Mouse (Mus musculus) heart, postnatal 36 days (tissue): ENCODE results near the gene Ddx55. TPM values are rescaled to one million over a fixed set of nuclear protein-coding genes. Genes with fewer than 3 reads are reported as not detected.
"Not testable (repeated sequence)": the region's sequence is repeated elsewhere in the genome, so short reads cannot be mapped to it uniquely, and the experiment has no call there.

Source experiments
- DNase-seq, 2 experiments: peaks; one replicate each; pipeline ENCODE4 v3.0.0; 2021 to 2022
- intact Hi-C: fragments of 180-260 bp; cut with DNase I; formaldehyde crosslinking; loops from one replicate; pipeline ENCODE4 v1.15.1; 2025
- total RNA-seq, 2 experiments: library from RNA; stranded (reverse); gene quantifications; 2 replicates each; pipeline ENCODE4 v1.2.3; 2021

The Ddx55 gene
- total RNA-seq, 2 experiments from 2014 or later: 4.0 to 6.1 TPM

DNA sequence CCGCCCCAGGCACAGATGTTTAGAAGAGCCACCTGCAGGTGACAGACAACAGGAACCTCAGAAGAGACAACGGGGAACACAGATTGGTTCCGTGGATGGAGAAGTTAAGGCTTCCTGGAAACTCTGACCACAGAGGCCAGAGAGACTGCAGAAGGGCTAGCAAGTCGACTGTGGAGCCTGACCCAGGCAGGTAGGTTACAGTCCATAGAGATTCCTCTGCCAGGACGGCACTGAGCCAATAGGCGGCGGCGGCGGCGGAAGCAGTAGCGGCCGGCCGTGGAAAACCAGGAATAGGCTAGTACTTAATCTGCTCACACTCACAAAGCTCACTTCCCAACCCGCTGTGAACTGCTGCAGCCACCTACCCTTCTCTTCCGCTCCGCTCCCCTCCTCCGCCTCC lies 15.9 kb upstream of the Ddx55 start:
- DNase-seq: peak; percentile 66 to 69
- intact Hi-C loops: loop anchor here (2.0 kb wide), 1 partner anchor 36 kb away; no protein-coding TSS in a partner anchor

- intact Hi-C loops: loop anchor here (1.0 kb wide), 1 partner anchor 107 kb away; no protein-coding TSS in a partner anchor
- peak; percentile 61 to 70 for DNase-seq
Measured at GRCm38 (mm10) chr5:124538813-124539792, 13.6 kb upstream of the Ddx55 start.

GRCm38 (mm10) chr5:124539905-124540304 lies 12.8 kb upstream of the Ddx55 start:
- intact Hi-C loops: loop anchor here (1.0 kb wide), 1 partner anchor 108 kb away; no protein-coding TSS in a partner anchor
- DNase-seq: no peak

DNA sequence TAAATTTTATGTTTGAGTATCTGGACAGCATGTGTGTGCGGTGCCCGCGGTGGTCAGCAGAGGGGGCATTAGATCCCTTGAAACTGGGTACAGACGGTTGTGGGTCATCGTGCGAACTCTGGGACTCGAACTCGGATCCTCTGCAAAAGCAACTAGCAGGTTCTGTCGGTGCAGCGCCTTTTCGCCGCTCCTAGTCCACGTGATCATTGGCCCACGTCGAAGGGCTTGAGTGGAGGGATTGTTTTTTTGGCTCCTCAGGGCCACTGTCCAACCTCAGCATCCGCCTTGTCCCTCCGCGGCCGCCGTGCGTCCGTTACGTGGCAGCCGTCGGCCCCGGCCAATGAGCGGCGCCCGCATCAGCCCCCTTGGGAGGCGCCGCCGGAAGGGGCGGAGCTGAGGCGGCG lies 12.3 kb upstream of the Ddx55 start, which contains the start of gene Tmed2:
TSS of gene Tmed2 (plus strand) at position 313 of the 404 bp plus-strand sequence.
- DNase-seq: peak; percentile 95 to 96
- intact Hi-C loops: no loop called here

DNA sequence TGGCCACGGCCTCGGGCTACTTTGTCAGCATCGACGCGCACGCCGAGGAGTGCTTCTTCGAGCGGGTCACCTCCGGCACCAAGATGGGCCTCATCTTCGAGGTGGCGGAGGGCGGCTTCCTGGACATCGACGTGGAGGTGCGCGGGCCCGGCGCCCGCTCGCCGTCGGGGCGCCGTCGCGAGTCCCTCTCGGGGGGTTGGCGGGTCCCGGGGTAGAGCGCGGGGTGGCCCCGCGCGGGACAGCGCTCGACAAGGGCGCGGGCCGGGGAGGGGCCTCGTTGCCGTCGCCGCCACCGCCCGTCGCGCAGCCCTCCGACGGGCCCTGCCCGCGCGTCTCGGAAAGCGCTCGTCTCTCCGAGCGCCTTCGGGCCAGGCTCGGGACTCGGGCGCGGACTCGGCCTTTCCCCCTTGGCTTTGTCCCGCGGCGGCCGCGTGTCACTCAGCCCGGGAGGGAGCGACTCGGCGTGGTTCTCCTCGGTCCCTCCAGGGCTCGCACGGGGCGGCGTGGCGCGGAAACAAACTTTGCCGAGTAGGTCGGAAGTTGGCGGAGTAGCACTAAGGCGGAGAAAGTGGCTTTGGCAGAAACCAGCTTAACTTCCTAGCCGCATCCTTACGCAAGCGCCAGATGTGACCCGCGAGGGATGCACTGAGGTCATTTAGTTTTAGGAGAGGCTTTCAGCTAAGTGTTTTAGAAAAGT lies 11.6 kb upstream of the Ddx55 start:
- intact Hi-C loops: no loop called here
- peak; percentile 67 to 82 for DNase-seq

GRCm38 (mm10) chr5:124541602-124541973 lies 11.1 kb upstream of the Ddx55 start:
- intact Hi-C loops: no loop called here

DNA sequence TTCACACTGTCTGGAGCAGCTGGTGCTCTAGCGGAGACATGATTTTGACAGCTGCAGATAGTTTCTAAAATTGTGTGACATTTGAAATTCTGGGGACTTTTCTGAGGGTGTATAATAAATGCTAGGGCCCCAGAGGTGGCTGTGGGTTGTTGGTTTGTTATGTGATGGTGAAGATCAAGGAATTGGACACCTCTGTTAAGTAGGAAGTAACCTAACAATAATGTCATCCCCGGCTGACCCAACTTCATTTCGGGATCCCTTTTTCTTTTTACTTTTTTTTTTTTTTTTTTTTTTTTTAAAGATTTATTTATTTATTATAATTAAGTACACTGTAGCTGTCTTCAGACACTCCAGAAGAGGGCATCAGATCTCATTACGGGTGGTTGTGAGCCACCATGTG lies 1.9 kb upstream of the Ddx55 start:
- intact Hi-C loops: loop anchor here (5.0 kb wide), 1 partner anchor 198 kb away; no protein-coding TSS in a partner anchor
- DNase-seq: not testable (repeated sequence)

More at GRCm38 (mm10) chr5:124541602-124541973, 11.1 kb upstream of the Ddx55 start:
- no peak for DNase-seq

GRCm38 (mm10) chr5:124551349-124552093 lies 1.1 kb upstream of the Ddx55 start:
- intact Hi-C loops: loop anchor here (5.0 kb wide), 1 partner anchor 199 kb away; no protein-coding TSS in a partner anchor
- not testable (repeated sequence) for DNase-seq

- no peak for DNase-seq
- intact Hi-C loops: loop anchor here (5.0 kb wide), 1 partner anchor 200 kb away; no protein-coding TSS in a partner anchor
Measured at GRCm38 (mm10) chr5:124552094-124552472, 581 bp upstream of the Ddx55 start.

GRCm38 (mm10) chr5:124553607-124554006 lies 943 bp downstream of the Ddx55 start:
- DNase-seq: no peak
- intact Hi-C loops: loop anchor here (5.0 kb wide), 1 partner anchor 201 kb away; no protein-coding TSS in a partner anchor

GRCm38 (mm10) chr5:124555145-124555544 lies 2.5 kb downstream of the Ddx55 start:
- DNase-seq: no peak
- intact Hi-C loops: no loop called here

DNA sequence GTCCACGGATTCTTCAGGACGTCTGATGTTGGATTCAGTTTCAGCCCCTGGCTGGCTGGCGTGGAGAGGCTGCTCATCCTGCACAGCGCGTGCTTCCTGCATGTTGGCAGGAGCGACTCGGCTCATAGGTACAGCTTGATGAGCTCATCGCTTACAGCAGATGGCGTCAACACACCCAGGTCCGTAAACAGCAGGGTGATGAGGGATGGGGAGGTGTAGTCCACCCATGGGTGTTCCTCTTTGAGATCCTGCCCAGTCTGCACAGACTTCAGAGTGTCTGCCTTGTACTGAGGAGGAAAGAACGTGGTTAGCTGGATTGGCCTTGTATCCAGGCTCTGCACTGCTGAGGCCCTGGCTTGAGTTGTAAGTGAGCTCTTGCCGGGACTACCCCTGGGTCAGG lies 18.4 kb downstream of the Ddx55 start:
- intact Hi-C loops: no loop called here
- DNase-seq: no peak

DNA sequence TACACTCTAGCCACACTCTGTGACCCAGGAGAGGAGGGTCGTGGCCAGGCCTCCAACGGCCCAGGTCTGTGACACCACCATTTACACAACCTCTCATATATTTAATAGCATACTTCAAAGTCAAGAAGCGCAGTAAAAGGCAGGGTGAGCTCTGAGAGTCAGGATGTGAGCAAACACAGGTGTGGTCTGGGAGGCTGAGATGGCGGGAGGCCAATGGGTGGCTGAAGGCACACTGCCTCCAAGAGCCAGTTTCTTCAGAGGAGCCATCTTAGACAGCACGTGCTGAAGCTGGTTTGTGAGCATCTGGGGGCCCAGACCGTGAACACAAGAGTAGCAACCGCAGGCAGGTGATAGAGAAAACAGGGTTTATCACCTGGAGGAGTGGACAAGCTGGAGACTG lies 22.8 kb downstream of the Ddx55 start:
- intact Hi-C loops: no loop called here
- DNase-seq: no peak

DNA sequence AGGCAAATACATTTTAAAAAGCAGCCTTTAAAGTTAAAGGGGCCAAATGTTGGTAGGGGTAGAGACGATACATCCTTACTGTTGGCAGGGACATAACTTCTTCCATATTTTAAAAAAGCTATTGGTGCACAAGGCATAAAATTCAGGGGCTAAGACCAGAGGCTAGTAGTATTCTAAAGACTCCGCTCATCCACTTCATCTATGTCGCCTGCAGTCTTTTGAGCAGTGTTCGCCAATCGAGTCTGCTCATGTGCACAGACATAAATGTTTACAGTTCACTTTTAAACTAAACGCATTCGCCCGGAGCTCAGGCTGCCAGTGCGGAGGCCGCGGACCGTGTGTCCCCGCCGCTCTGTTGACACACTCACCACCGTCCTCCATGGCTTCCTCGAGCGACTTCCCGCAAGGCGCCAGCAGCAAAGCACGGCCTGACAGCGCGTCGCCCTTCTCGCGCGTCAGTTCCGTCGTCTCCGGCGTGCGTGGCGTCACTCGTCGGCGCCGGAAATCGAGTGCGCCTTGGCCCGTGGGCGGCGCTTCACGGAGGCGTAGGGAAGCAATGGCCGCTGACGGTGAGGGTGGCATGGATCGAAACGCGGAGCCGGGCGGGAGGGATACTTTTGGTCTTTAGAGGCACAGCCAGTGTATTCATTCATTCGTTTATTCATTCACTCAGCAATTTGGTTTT lies 26.1 kb downstream of the Ddx55 start, which contains the start of the genes Eif2b1 and Gtf2h3:
TSS of gene Eif2b1 (minus strand) at position 499 of the 685 bp plus-strand sequence.
TSS of gene Gtf2h3 (plus strand) at position 508 of the 685 bp plus-strand sequence.
- intact Hi-C loops: no loop called here
- DNase-seq: peak; percentile 92 to 97

- DNase-seq: peak in 1 of 2 experiments; percentile 21
- intact Hi-C loops: no loop called here
Measured at GRCm38 (mm10) chr5:124582515-124582914, 29.9 kb downstream of the Ddx55 start.

DNA sequence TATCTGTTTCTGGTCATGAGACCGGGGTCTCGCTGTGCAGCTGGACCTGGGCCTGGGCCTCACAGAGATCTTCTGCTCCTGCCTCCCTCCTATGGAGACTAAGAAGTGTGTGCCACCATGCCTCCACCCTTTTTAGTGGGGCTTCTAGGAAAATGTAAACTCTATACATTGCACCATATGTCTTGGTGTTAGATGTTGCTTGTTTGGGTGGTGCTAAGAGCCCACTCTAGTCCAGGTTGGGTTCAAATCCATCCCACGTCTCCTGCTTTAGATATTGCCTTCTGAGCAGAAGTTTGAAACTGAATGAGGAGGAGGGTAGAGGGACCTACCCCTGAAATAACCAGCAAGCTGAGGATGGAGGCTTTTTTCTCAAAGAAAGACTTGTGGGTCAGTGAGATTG lies 40.1 kb downstream of the Ddx55 start:
- intact Hi-C loops: no loop called here

GRCm38 (mm10) chr5:124598224-124599174 lies 45.8 kb downstream of the Ddx55 start:
- intact Hi-C loops: no loop called here
- DNase-seq: peak; percentile 86

More for the DNA sequence above, 40.1 kb downstream of the Ddx55 start:
- no peak for DNase-seq

GRCm38 (mm10) chr5:124599726-124600125 lies 47.1 kb downstream of the Ddx55 start:
- intact Hi-C loops, DNase-seq: not testable (repeated sequence)
